Mouse (Mus musculus) forebrain, embryonic 11.5 days (tissue): Measurements from ENCODE around the gene Dapk1. TPM values are rescaled to one million over a fixed set of nuclear protein-coding genes. Genes with fewer than 3 reads are reported as not detected.

ENCODE experiments used
- ATAC-seq: fragments of 200-750 bp; cut with Nextera tagmentation; replicated peaks from 2 replicates; pipeline ENCODE4 v1.8.0; 2017; ENCODE audit warnings: moderate TSS enrichment; ENCODE audit not compliant: low FRiP score
- DNase-seq: peaks from one replicate; pipeline ENCODE4 v3.0.0-alpha.2; 2017; ENCODE audit warnings: low spot score
- H3K27ac ChIP-seq: fragments of 300-500 bp; sonication (generic); 2 replicates; pipeline ENCODE4 v1.5.1; 2014; ENCODE audit warnings: low read depth, low read length
- H3K27me3 ChIP-seq: fragments of 300-500 bp; sonication (generic); 2 replicates; pipeline ENCODE4 v1.6.1; 2014; ENCODE audit warnings: mild to moderate bottlenecking, low read length, mixed read lengths; ENCODE audit not compliant: control insufficient read depth, insufficient read depth
- H3K36me3 ChIP-seq: fragments of 300-500 bp; sonication (generic); 2 replicates; pipeline ENCODE4 v1.6.1; 2014; ENCODE audit warnings: mild to moderate bottlenecking, low read length, moderate library complexity, mixed read lengths; ENCODE audit not compliant: control insufficient read depth, insufficient read depth
- H3K4me1 ChIP-seq: fragments of 300-500 bp; sonication (generic); replicated peaks from 2 replicates; pipeline ENCODE4 v1.6.1; 2014; ENCODE audit warnings: low read length, mixed read lengths; ENCODE audit not compliant: control insufficient read depth, insufficient read depth
- H3K4me2 ChIP-seq: fragments of 300-500 bp; sonication (generic); 2 replicates; pipeline ENCODE4 v1.6.1; 2014; ENCODE audit warnings: low read depth, mild to moderate bottlenecking, low read length, moderate library complexity, mixed read lengths; ENCODE audit not compliant: severe bottlenecking
- H3K4me3 ChIP-seq: fragments of 300-500 bp; sonication (generic); 2 replicates; pipeline ENCODE4 v1.5.1; 2014; ENCODE audit warnings: low read depth, low read length
- H3K9ac ChIP-seq: fragments of 300-500 bp; sonication (generic); 2 replicates; pipeline ENCODE4 v1.6.1; 2014; ENCODE audit warnings: low read length
- H3K9me3 ChIP-seq: fragments of 300-500 bp; sonication (generic); 2 replicates; pipeline ENCODE4 v1.6.1; 2016; ENCODE audit warnings: low read length, mixed read lengths; ENCODE audit not compliant: control insufficient read depth
- WGBS: fragments of 180-500 bp; shearing (Covaris S2); extraction: QIAGEN DNeasy Blood & Tissue Kit; methylation state at CpG from one replicate; pipeline ENCODE4 v1.1.7; 2014; 5-methylcytosine and 5-hydroxymethylcytosine counted together
- polyA plus RNA-seq: library from polyadenylated mRNA; unstranded; fragments of >200 nt; fragmentation: Nextera tagmentation; extraction: Ambion mirVana; gene quantifications from 2 replicates; pipeline ENCODE4 v1.2.1, GENCODE M21; 2014

Dapk1 gene
- polyA plus RNA-seq, 1 experiment from 2014 or later: 25.3 TPM

GRCm38 (mm10) chr13:60736421-60737105 lies 134.8 kb downstream of the Dapk1 start:
- Histone ChIP-seq H3K9ac (no peak overlapping the region), H3K36me3 (no peaks in the 10 kb centered on the region), H3K27ac (no peak overlapping the region), H3K4me1 (no peaks in the 10 kb centered on the region), H3K4me2 (no peak overlapping the region), H3K9me3 (no peaks in the 10 kb centered on the region), H3K27me3 (no peaks in the 10 kb centered on the region), H3K4me3 (no peak overlapping the region)
- ATAC-seq (no peak), DNase-seq (no peak)
- 70% methylated on average over 13 of the region's 13 CpGs for WGBS

- H3K4me3 ChIP-seq: no peak overlapping the region
- H3K9me3 ChIP-seq: no peaks in the 10 kb centered on the region
- H3K27ac ChIP-seq: no peak overlapping the region
- H3K4me2 ChIP-seq: no peak overlapping the region
- H3K9ac ChIP-seq: no peak overlapping the region
- DNase-seq (peak; percentile 74), ATAC-seq (peak; percentile 51)
- no peaks in the 10 kb centered on the region for H3K36me3 ChIP-seq
- no peaks in the 10 kb centered on the region for H3K4me1 ChIP-seq
- WGBS: 31% methylated on average over 9 of the region's 9 CpGs
- H3K27me3 ChIP-seq: no peaks in the 10 kb centered on the region
These were observed 136.0 kb downstream of the Dapk1 start for GRCm38 (mm10) chr13:60737632-60738324.

- WGBS: 18% methylated on average over 9 of the region's 9 CpGs
- Histone ChIP-seq H3K4me3 (no peak overlapping the region), H3K36me3 (no peaks in the 10 kb centered on the region), H3K9ac (no peak overlapping the region), H3K9me3 (no peaks in the 10 kb centered on the region), H3K4me2 (no peak overlapping the region), H3K4me1 (no peaks in the 10 kb centered on the region), H3K27ac (no peak overlapping the region), H3K27me3 (no peaks in the 10 kb centered on the region)
- DNase-seq: peak; percentile 82
- peak; percentile 67 for ATAC-seq
These were observed 136.7 kb downstream of the Dapk1 start for GRCm38 (mm10) chr13:60738429-60738828.

- 87% methylated on average over 6 of the region's 6 CpGs for WGBS
- Histone ChIP-seq H3K9ac (no peak overlapping the region), H3K9me3 (no peaks in the 10 kb centered on the region), H3K4me3 (no peak overlapping the region), H3K4me2 (no peak overlapping the region), H3K4me1 (no peaks in the 10 kb centered on the region), H3K27ac (no peak overlapping the region), H3K27me3 (no peaks in the 10 kb centered on the region), H3K36me3 (no peaks in the 10 kb centered on the region; the same call in 1 of the 2 replicates)
- DNase-seq (no peak), ATAC-seq (no peak)
These were observed 138.5 kb downstream of the Dapk1 start for GRCm38 (mm10) chr13:60740248-60740647.

- Histone ChIP-seq H3K9me3 (no peaks in the 10 kb centered on the region), H3K27ac (no peak overlapping the region), H3K9ac (no peak overlapping the region), H3K4me1 (no peaks in the 10 kb centered on the region), H3K4me2 (no peak overlapping the region), H3K27me3 (no peaks in the 10 kb centered on the region), H3K36me3 (no peaks in the 10 kb centered on the region; the same call in 1 of the 2 replicates), H3K4me3 (no peak overlapping the region)
- ATAC-seq: no peak
- DNase-seq: no peak
- 88% methylated on average over 3 of the region's 3 CpGs for WGBS
These were observed 140.9 kb downstream of the Dapk1 start for GRCm38 (mm10) chr13:60742611-60743010.

- Histone ChIP-seq H3K36me3 (no peaks in the 10 kb centered on the region; the same call in 1 of the 2 replicates), H3K9me3 (no peaks in the 10 kb centered on the region), H3K4me3 (no peak overlapping the region), H3K27ac (no peak overlapping the region), H3K27me3 (no peaks in the 10 kb centered on the region), H3K4me1 (no peaks in the 10 kb centered on the region), H3K4me2 (no peak overlapping the region), H3K9ac (no peak overlapping the region)
- ATAC-seq (no peak), DNase-seq (no peak)
- WGBS: 81% methylated on average over 13 of the region's 13 CpGs
These were observed 141.8 kb downstream of the Dapk1 start for GRCm38 (mm10) chr13:60743381-60744077.

- Histone ChIP-seq H3K27me3 (no peaks in the 10 kb centered on the region), H3K4me1 (no peaks in the 10 kb centered on the region), H3K4me2 (no peak overlapping the region), H3K27ac (no peak overlapping the region), H3K9ac (no peak overlapping the region), H3K4me3 (no peak overlapping the region), H3K9me3 (no peaks in the 10 kb centered on the region), H3K36me3 (no peaks in the 10 kb centered on the region; the same call in 1 of the 2 replicates)
- 40% methylated on average over 7 of the region's 7 CpGs for WGBS
- ATAC-seq (peak; percentile 54; the same call in 1 of the 2 replicates), DNase-seq (peak; percentile 88)
These were observed 142.3 kb downstream of the Dapk1 start for GRCm38 (mm10) chr13:60744078-60744460.

- no peak overlapping the region for H3K4me3 ChIP-seq
- DNase-seq: no peak
These were observed 143.0 kb downstream of the Dapk1 start for GRCm38 (mm10) chr13:60744736-60745135.

More at GRCm38 (mm10) chr13:60744736-60745135, 143.0 kb downstream of the Dapk1 start:
- H3K27ac ChIP-seq: no peak overlapping the region
- no peaks in the 10 kb centered on the region; the same call in 1 of the 2 replicates for H3K36me3 ChIP-seq
- ATAC-seq: no peak
- no peak overlapping the region for H3K9ac ChIP-seq
- WGBS: 93% methylated on average over 3 of the region's 3 CpGs
- no peak overlapping the region for H3K4me2 ChIP-seq
- H3K9me3 ChIP-seq: no peaks in the 10 kb centered on the region
- H3K4me1 ChIP-seq: no peaks in the 10 kb centered on the region
- H3K27me3 ChIP-seq: no peaks in the 10 kb centered on the region
